Mouse (Mus musculus) MEL (cell line): ENCODE measurements around the gene Dusp5. TPM values are rescaled to one million over a fixed set of nuclear protein-coding genes. Genes with fewer than 3 reads are reported as not detected.

Experiments
- DNase-seq: peaks from one replicate; pipeline ENCODE4 v3.0.0; 2011; ENCODE audit warnings: low read depth, low spot score
- H3K27ac ChIP-seq: 2 replicates; pipeline ENCODE4 v1.5.1; 2012; ENCODE audit warnings: low read depth, mild to moderate bottlenecking, control low read depth, low read length, moderate library complexity; ENCODE audit not compliant: control insufficient read depth
- H3K27me3 ChIP-seq, 2 experiments: fragments of 150-350 bp in 1 of 2; sonication (generic) in 1 of 2; 2 replicates each; pipeline ENCODE4 v1.6.1; 2012; ENCODE audit warnings: low read length in 2 of 2, mild to moderate bottlenecking in 2 of 2, improper control_type of control experiment in 1 of 2, moderate library complexity in 1 of 2; ENCODE audit not compliant: insufficient read depth in 2 of 2, control insufficient read depth in 1 of 2
- H3K36me3 ChIP-seq, 2 experiments: 2 replicates each; pipeline ENCODE4 v1.6.1; 2012 to 2014; ENCODE audit warnings: low read length in 2 of 2, improper control_type of control experiment in 1 of 2, inconsistent platforms in 1 of 2, mild to moderate bottlenecking in 1 of 2; ENCODE audit not compliant: insufficient read depth in 2 of 2, control insufficient read depth in 1 of 2
- H3K4me1 ChIP-seq, 2 experiments: fragments of 150-350 bp in 1 of 2; sonication (generic) in 1 of 2; 2 replicates each; pipeline ENCODE4 v1.6.1; 2012; ENCODE audit warnings: low read length in 2 of 2, improper control_type of control experiment in 1 of 2, mild to moderate bottlenecking in 1 of 2; ENCODE audit not compliant: insufficient read depth in 2 of 2, control insufficient read depth in 1 of 2
- H3K4me3 ChIP-seq, 2 experiments: fragments of 150-350 bp in 1 of 2; sonication (generic) in 1 of 2; 2 replicates each; pipeline ENCODE4 v1.5.1; 2012; ENCODE audit warnings: low read depth in 2 of 2, low read length in 2 of 2, mild to moderate bottlenecking in 2 of 2, moderate library complexity in 2 of 2, control low read depth in 1 of 2, improper control_type of control experiment in 1 of 2; ENCODE audit not compliant: control insufficient read depth in 1 of 2, insufficient read depth in 1 of 2
- H3K79me2 ChIP-seq: 2 replicates; pipeline ENCODE4 v1.6.1; 2012; ENCODE audit warnings: mild to moderate bottlenecking, low read length, moderate library complexity; ENCODE audit not compliant: control insufficient read depth, poor library complexity, insufficient read depth
- H3K9ac ChIP-seq: 2 replicates; pipeline ENCODE4 v1.6.1; 2012; ENCODE audit warnings: low read depth, mild to moderate bottlenecking, control low read depth, low read length, moderate library complexity; ENCODE audit not compliant: control insufficient read depth, poor library complexity, severe bottlenecking
- H3K9me3 ChIP-seq: fragments of 150-350 bp; sonication (generic); replicated peaks from 2 replicates; pipeline ENCODE4 v1.6.1; 2012; ENCODE audit warnings: mild to moderate bottlenecking, low read length, improper control_type of control experiment, moderate library complexity; ENCODE audit not compliant: insufficient read depth
- BHLHE40 ChIP-seq: IDR thresholded peaks from 2 replicates; pipeline ENCODE4 v1.6.1; 2012; ENCODE audit warnings: low read depth, mild to moderate bottlenecking, inconsistent platforms, low read length, improper control_type of control experiment, borderline replicate concordance
- CTCF ChIP-seq, 3 experiments: IDR thresholded peaks in 2 of 3; conservative IDR thresholded peaks in 1 of 3; 2 replicates each; pipeline ENCODE4 v1.5.1; 2011 to 2012; ENCODE audit warnings: low read length in 3 of 3, low read depth in 2 of 3, mild to moderate bottlenecking in 2 of 3, improper control_type of control experiment in 1 of 3, inconsistent platforms in 1 of 3, mixed read lengths in 1 of 3, moderate library complexity in 1 of 3; ENCODE audit not compliant: control insufficient read depth in 1 of 3, insufficient read depth in 1 of 3, poor library complexity in 1 of 3, severe bottlenecking in 1 of 3
- ELF1 ChIP-seq: IDR thresholded peaks from 2 replicates; pipeline ENCODE4 v1.6.1; 2014; ENCODE audit warnings: low read depth, mild to moderate bottlenecking, inconsistent platforms, low read length, improper control_type of control experiment, moderate library complexity
- KAT2A ChIP-seq: conservative IDR thresholded peaks from 2 replicates; pipeline ENCODE4 v1.6.1; 2012; ENCODE audit warnings: low read depth, low read length, improper control_type of control experiment, inconsistent platforms
- MAFK ChIP-seq: IDR thresholded peaks from 2 replicates; pipeline ENCODE4 v1.6.1; 2011; ENCODE audit warnings: low read depth, mild to moderate bottlenecking, low read length, improper control_type of control experiment, borderline replicate concordance
- MXI1 ChIP-seq: IDR thresholded peaks from 2 replicates; pipeline ENCODE4 v1.6.1; 2011; ENCODE audit warnings: mild to moderate bottlenecking, low read depth, low read length, improper control_type of control experiment
- MYB ChIP-seq: IDR thresholded peaks from 2 replicates; pipeline ENCODE4 v1.6.1; 2011; ENCODE audit warnings: mild to moderate bottlenecking, low read depth, low read length, improper control_type of control experiment
- NRF1 ChIP-seq: IDR thresholded peaks from 2 replicates; pipeline ENCODE4 v1.6.1; 2014; ENCODE audit warnings: low read depth, mild to moderate bottlenecking, inconsistent platforms, low read length, improper control_type of control experiment, moderate library complexity; ENCODE audit not compliant: poor library complexity, insufficient read depth, severe bottlenecking
- POLR2A ChIP-seq, 2 experiments: IDR thresholded peaks; 2 replicates each; pipeline ENCODE4 v1.6.1; 2011 to 2012; ENCODE audit warnings: low read length in 2 of 2, mild to moderate bottlenecking in 2 of 2, control low read depth in 1 of 2, improper control_type of control experiment in 1 of 2, low read depth in 1 of 2, moderate library complexity in 1 of 2; ENCODE audit not compliant: control insufficient read depth in 1 of 2, insufficient read depth in 1 of 2, poor library complexity in 1 of 2
- POLR2AphosphoS2 ChIP-seq: IDR thresholded peaks from 2 replicates; pipeline ENCODE4 v1.6.1; 2011; ENCODE audit warnings: low read length, improper control_type of control experiment
- POLR2AphosphoS5 ChIP-seq: IDR thresholded peaks from 2 replicates; pipeline ENCODE4 v1.6.1; 2012; ENCODE audit warnings: low read depth, borderline replicate concordance, mild to moderate bottlenecking, inconsistent platforms, low read length, moderate library complexity, mixed read lengths
- SMC3 ChIP-seq: IDR thresholded peaks from 2 replicates; pipeline ENCODE4 v1.6.1; 2011; ENCODE audit warnings: low read depth, low read length, improper control_type of control experiment
- TAL1 ChIP-seq: IDR thresholded peaks from 2 replicates; pipeline ENCODE4 v1.6.1; 2012; ENCODE audit warnings: mild to moderate bottlenecking, inconsistent platforms, low read length, moderate library complexity, mixed read lengths
- TBP ChIP-seq: IDR thresholded peaks from 2 replicates; pipeline ENCODE4 v1.8.0; 2011; ENCODE audit warnings: low read depth, low read length, improper control_type of control experiment
- UBTF ChIP-seq: IDR thresholded peaks from 2 replicates; pipeline ENCODE4 v1.6.1; 2012; ENCODE audit warnings: low read depth, mild to moderate bottlenecking, inconsistent platforms, low read length, improper control_type of control experiment, moderate library complexity, borderline replicate concordance; ENCODE audit not compliant: insufficient read depth
- USF1 ChIP-seq: IDR thresholded peaks from 2 replicates; pipeline ENCODE4 v1.6.1; 2014; ENCODE audit warnings: low read depth, mild to moderate bottlenecking, inconsistent platforms, low read length, improper control_type of control experiment, moderate library complexity
- ZC3H11A ChIP-seq: IDR thresholded peaks from 2 replicates; pipeline ENCODE4 v1.6.1; 2012; ENCODE audit warnings: low read depth, mild to moderate bottlenecking, inconsistent platforms, low read length, improper control_type of control experiment
- ZKSCAN1 ChIP-seq: IDR thresholded peaks from 2 replicates; pipeline ENCODE4 v1.6.1; 2012; ENCODE audit warnings: low read depth, mild to moderate bottlenecking, inconsistent platforms, low read length, improper control_type of control experiment, moderate library complexity
- ZMIZ1 ChIP-seq: IDR thresholded peaks from 2 replicates; pipeline ENCODE4 v1.6.1; 2012; ENCODE audit warnings: low read depth, mild to moderate bottlenecking, inconsistent platforms, low read length, improper control_type of control experiment, moderate library complexity
- polyA plus RNA-seq, 2 experiments: library from polyadenylated mRNA; stranded (reverse) in 1 of 2; unstranded in 1 of 2; fragments of >175 nt in 1 of 2; fragments of >200 nt in 1 of 2; gene quantifications; 2 replicates each; pipeline versions ENCODE4 v1.2.1 to v1.2.4; 2012; ENCODE audit warnings: low replicate concordance in 2 of 2, low read depth in 1 of 2; ENCODE audit not compliant: insufficient read length in 2 of 2, insufficient read depth in 1 of 2, missing spikeins in 1 of 2
- total RNA-seq: library from RNA; depleted of rRNA; stranded (reverse); fragments of 300-350 nt; gene quantifications from 2 replicates; pipeline ENCODE4 v1.2.3, GENCODE M21; 2012

Gene Dusp5
- total and polyA plus RNA-seq, 3 experiments, result 7.6 to 13.8 TPM; not detected in 1

GRCm38 (mm10) chr19:53479590-53479989, 49.3 kb upstream of the Dusp5 start:
- H3K9me3 ChIP-seq, result no peaks in the 10 kb centered on the region
- no peak overlapping the region for H3K4me3 ChIP-seq
- no peak overlapping the region for H3K27ac ChIP-seq
- no peak for DNase-seq
- H3K9ac ChIP-seq, result no peak overlapping the region
- H3K79me2 ChIP-seq, result no peaks in the 10 kb centered on the region
- peaks cover 9 to 18% of the 10 kb centered on the region in 2 experiments for H3K27me3 ChIP-seq
- no peak for TF ChIP-seq NRF1
- TF ChIP-seq POLR2AphosphoS2, result no peak
- TF ChIP-seq TBP, result no peak
- no peak for TF ChIP-seq POLR2A (IDR thresholded peaks at IDR 0.05; ENCODE audit: control insufficient read depth in 1 of 2, insufficient read depth in 1 of 2, low read depth in 1 of 2, low read length in 2 of 2, poor library complexity in 1 of 2)
- no peak for TF ChIP-seq MXI1
- TF ChIP-seq USF1, result no peak
- no peak for TF ChIP-seq ZMIZ1
- TF ChIP-seq UBTF, result no peak
- no peak for TF ChIP-seq CTCF (IDR thresholded peaks at IDR 0.05 in 2 of 3, conservative IDR thresholded peaks at IDR 0.05 in 1 of 3; ENCODE audit: control insufficient read depth in 1 of 3, insufficient read depth in 1 of 3, low read depth in 2 of 3, low read length in 3 of 3, poor library complexity in 1 of 3, severe bottlenecking in 1 of 3)
- no peak for TF ChIP-seq KAT2A
- no peaks in the 10 kb centered on the region for H3K4me1 ChIP-seq
- H3K36me3 ChIP-seq, result no peaks in the 10 kb centered on the region

DNA sequence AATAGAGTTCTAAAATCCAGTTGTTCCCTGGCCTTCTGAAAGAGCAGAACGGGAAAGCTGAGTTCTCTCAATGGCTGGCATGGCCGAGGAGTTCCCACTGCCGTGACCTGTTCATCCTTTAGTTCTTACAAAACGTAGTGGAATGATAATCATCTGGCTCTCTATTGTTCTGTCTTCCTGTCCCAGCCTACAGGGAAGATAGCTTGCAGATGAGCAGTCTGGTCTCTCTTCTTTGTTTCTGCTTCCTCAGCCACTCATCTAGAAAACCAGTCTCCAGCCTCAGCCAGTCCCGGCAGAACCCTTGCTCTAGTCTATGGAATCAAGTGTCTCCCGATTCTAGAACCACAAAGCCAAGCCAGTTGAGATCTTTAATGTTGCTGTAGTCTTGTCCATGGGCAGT, 46.8 kb upstream of the Dusp5 start:
- no peak for DNase-seq
- Histone ChIP-seq H3K79me2 (no peaks in the 10 kb centered on the region), H3K9me3 (no peaks in the 10 kb centered on the region), H3K4me3 (no peak overlapping the region)
- TF ChIP-seq SMC3, result no peak
- no peak for TF ChIP-seq MAFK
- no peak for TF ChIP-seq TAL1
- no peak for TF ChIP-seq POLR2AphosphoS5
- no peak for TF ChIP-seq ZKSCAN1
- TF ChIP-seq POLR2AphosphoS2, result no peak
- TF ChIP-seq POLR2A (IDR thresholded peaks at IDR 0.05; ENCODE audit: control insufficient read depth in 1 of 2, insufficient read depth in 1 of 2, low read depth in 1 of 2, low read length in 2 of 2, poor library complexity in 1 of 2), result no peak
- TF ChIP-seq MXI1, result no peak
- TF ChIP-seq ELF1, result no peak
- no peak for TF ChIP-seq TBP
- TF ChIP-seq ZC3H11A, result no peak
- TF ChIP-seq BHLHE40, result no peak
- no peak for TF ChIP-seq UBTF
- TF ChIP-seq MYB, result no peak
- TF ChIP-seq NRF1, result no peak
- TF ChIP-seq, all 39 proteins: peak for 0
- Histone ChIP-seq H3K4me1 (no peaks in the 10 kb centered on the region), H3K36me3 (no peaks in the 10 kb centered on the region), H3K27ac (no peak overlapping the region), H3K9ac (no peak overlapping the region), H3K27me3 (peaks cover 8 to 18% of the 10 kb centered on the region in 2 experiments)
